Mouse (Mus musculus) liver, embryonic 14 days (tissue): Measurements from ENCODE around the gene Pih1d3. TPM values are rescaled to one million over a fixed set of nuclear protein-coding genes. Genes with fewer than 3 reads are reported as not detected.

Experiments
- polyA plus RNA-seq: library from polyadenylated mRNA; depleted of rRNA; stranded (reverse); fragments of >200 nt; gene quantifications from 2 replicates; pipeline ENCODE4 v1.2.3, GENCODE M21; 2012; rRNA removed

Pih1d3 gene
- not detected in 2 replicates for polyA plus RNA-seq

DNA sequence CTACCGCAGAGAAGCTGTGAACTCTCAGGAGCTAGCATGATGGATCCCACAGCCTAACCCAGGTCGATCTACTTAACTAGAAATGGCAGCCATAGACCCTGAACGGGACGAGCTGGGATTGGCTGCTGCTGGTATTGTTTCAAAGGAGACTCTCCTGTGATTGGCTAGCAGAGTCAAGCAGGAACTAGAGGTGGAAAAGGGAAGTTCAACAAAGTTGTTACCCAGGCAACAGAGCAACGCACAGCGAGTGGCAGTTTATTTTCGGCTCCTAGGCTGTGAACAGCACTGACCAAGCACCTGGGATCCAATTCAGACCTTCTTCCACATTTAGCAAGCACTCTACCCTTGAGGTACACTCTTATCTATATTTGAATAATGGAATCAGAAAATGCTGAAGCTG, at the start of gene Pih1d3, which contains the start of gene 4931428L18Rik:
Gene Pih1d3 (plus strand): TSS at position 275 of the 400 bp plus-strand sequence.
Gene 4931428L18Rik (minus strand): TSS at position 121 of the 400 bp plus-strand sequence.

DNA sequence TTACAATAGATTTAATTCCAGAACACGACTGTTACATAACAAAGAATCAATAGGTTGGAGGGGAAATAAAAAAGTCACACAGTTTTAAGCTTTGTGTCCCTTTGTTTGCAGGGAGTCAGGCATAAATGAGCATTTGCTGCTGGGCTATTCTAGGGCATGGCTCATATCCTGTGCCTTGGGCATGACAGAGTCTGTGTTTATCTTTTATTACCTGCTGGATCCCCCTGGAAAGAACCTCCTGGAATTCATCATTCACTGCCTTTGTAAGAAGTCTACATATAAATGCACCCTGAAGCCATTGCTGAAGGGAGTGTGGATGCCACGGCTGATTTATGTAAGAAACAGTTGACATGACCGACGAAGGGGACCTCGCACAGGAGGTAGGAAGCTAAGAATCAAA, 46.5 kb upstream of the Pih1d3 start, which contains the start of gene Lgsn:
Gene Lgsn (plus strand): TSS at position 301 of the 400 bp plus-strand sequence.

Other genes starting within 250 kb of the Pih1d3 start
- gene AC153137.1, start 244.9 kb upstream of the Pih1d3 start, polyA plus RNA-seq = not detected in 2 replicates
- gene Lgsn, start 46.4 kb upstream of the Pih1d3 start, polyA plus RNA-seq = not detected in 2 replicates
- gene 4931428L18Rik, start 154 bp upstream of the Pih1d3 start, polyA plus RNA-seq = 0.05 TPM in 1 of 2 replicates, not detected in the other